Mouse (Mus musculus): ENCODE data around the gene Ddx23. TPM values are rescaled to one million over a fixed set of nuclear protein-coding genes. Genes with fewer than 3 reads are reported as not detected.

The Ddx23 gene
- 76.1 and 82.1 TPM in 2 replicates for total RNA-seq (2014; fragmentation: Nextera tagmentation)
- total RNA-seq (2017): 79.5 and 103 TPM in 2 replicates

GRCm38 (mm10) chr15:98662567-98663545 lies at the start of gene Ddx23:
Gene Ddx23, minus strand, starts transcription at chr15:98662894.
- ATAC-seq (replicated peaks; ENCODE audit: poor library complexity, severe bottlenecking): peak; percentile 89

GRCm38 (mm10) chr15:98710442-98710841 lies 47.7 kb upstream of the Ddx23 start:
- peak; percentile 63 for ATAC-seq (replicated peaks; ENCODE audit: poor library complexity, severe bottlenecking)

GRCm38 (mm10) chr15:98707766-98708372 lies 45.2 kb upstream of the Ddx23 start, which contains the start of gene Ccdc65:
Gene Ccdc65, plus strand, starts transcription at chr15:98708207.
- peak; percentile 98 for ATAC-seq (replicated peaks; ENCODE audit: poor library complexity, severe bottlenecking)

- ATAC-seq (replicated peaks; ENCODE audit: poor library complexity, severe bottlenecking): no peak
Measured at GRCm38 (mm10) chr15:98704312-98704711, 41.6 kb upstream of the Ddx23 start.

GRCm38 (mm10) chr15:98699190-98700105 lies 36.8 kb upstream of the Ddx23 start:
- peak; percentile 99 for ATAC-seq (replicated peaks; ENCODE audit: poor library complexity, severe bottlenecking)

- no peak for ATAC-seq (replicated peaks; ENCODE audit: poor library complexity, severe bottlenecking)
Measured at GRCm38 (mm10) chr15:98696216-98696615, 33.5 kb upstream of the Ddx23 start.

GRCm38 (mm10) chr15:98695726-98696125 lies 33.0 kb upstream of the Ddx23 start:
- ATAC-seq (replicated peaks; ENCODE audit: poor library complexity, severe bottlenecking): no peak

- ATAC-seq (replicated peaks; ENCODE audit: poor library complexity, severe bottlenecking): peak; percentile 54
Measured at GRCm38 (mm10) chr15:98692171-98692715, 29.5 kb upstream of the Ddx23 start.

- no peak for ATAC-seq (replicated peaks; ENCODE audit: poor library complexity, severe bottlenecking)
Measured at GRCm38 (mm10) chr15:98691486-98692147, 28.9 kb upstream of the Ddx23 start.

GRCm38 (mm10) chr15:98689682-98690081 lies 27.0 kb upstream of the Ddx23 start:
- ATAC-seq (replicated peaks; ENCODE audit: poor library complexity, severe bottlenecking): no peak

GRCm38 (mm10) chr15:98685926-98686325 lies 23.2 kb upstream of the Ddx23 start:
- ATAC-seq (replicated peaks; ENCODE audit: poor library complexity, severe bottlenecking): no peak

GRCm38 (mm10) chr15:98683746-98684145 lies 21.1 kb upstream of the Ddx23 start:
- ATAC-seq (replicated peaks; ENCODE audit: poor library complexity, severe bottlenecking): peak; percentile 78

- ATAC-seq (replicated peaks; ENCODE audit: poor library complexity, severe bottlenecking): peak; percentile 85
Measured at GRCm38 (mm10) chr15:98683177-98683576, 20.5 kb upstream of the Ddx23 start.

- ATAC-seq (replicated peaks; ENCODE audit: poor library complexity, severe bottlenecking): no peak
Measured at GRCm38 (mm10) chr15:98681633-98682032, 18.9 kb upstream of the Ddx23 start.

- ATAC-seq (replicated peaks; ENCODE audit: poor library complexity, severe bottlenecking): no peak
Measured at GRCm38 (mm10) chr15:98680660-98681059, 18.0 kb upstream of the Ddx23 start.

GRCm38 (mm10) chr15:98677977-98678376 lies 15.3 kb upstream of the Ddx23 start:
- no peak for ATAC-seq (replicated peaks; ENCODE audit: poor library complexity, severe bottlenecking)

- peak; percentile 93 for ATAC-seq (replicated peaks; ENCODE audit: poor library complexity, severe bottlenecking)
Measured at GRCm38 (mm10) chr15:98676940-98677728, 14.4 kb upstream of the Ddx23 start, which contains the start of gene Rnd1. Gene Rnd1, minus strand, starts transcription at chr15:98677461.

GRCm38 (mm10) chr15:98676471-98676870 lies 13.8 kb upstream of the Ddx23 start:
- ATAC-seq (replicated peaks; ENCODE audit: poor library complexity, severe bottlenecking): no peak
